Mouse (Mus musculus) yolk sac, embryonic 10.5 days (tissue): ENCODE results near the gene Smok2b.
"Not testable (repeated sequence)": the region's sequence is repeated elsewhere in the genome, so short reads cannot be mapped to it uniquely, and the experiment has no call there.

Experiments
- DNase-seq: peaks from one replicate; pipeline ENCODE4 v3.0.0-alpha.2; 2017; ENCODE audit warnings: low spot score

Smok2b gene

DNA sequence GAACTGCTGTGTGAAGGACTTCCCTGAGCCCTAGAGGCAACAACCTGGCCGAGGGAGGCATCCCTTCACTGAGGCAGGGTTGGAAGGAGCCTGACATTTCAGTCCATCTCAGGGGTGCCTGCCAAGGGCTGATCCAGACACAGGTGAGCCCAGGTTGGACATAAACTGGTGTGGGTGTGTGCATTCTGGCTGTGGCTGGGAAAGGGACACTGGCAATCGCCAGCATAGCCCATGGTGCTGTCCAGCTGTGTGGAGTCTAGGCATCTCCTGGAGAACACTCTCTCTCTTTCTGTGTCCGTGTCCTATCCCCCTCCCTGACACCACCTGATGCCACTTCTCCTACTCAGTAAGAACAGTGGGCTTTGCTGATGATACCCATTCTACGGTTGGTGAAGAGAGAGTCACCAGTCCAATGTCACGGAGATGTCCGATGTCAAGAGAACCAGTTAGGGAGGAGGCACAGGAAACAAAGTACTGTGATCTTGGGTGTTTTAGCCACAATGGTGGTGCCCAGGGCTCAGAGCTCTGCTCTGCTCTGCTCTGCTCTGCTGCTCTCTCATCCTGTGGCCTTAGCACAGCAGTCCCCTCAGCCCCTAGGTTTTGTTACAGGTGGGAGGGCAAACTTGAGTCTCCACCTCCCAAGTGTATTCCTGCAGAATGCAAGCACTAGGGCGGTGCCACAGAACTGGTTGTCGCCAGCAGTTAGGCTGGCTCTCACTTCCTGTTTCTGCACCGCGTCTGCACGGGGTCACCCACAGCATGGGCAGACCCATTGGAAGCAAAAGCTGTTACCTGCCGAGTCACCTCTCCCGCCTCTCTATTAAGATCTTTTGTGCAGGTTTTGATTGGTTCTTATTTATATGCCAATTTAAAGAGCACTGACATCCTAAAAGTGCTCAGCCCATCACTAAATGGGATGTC lies 11.0 kb downstream of the Smok2b start:
- not testable (repeated sequence) for DNase-seq

DNA sequence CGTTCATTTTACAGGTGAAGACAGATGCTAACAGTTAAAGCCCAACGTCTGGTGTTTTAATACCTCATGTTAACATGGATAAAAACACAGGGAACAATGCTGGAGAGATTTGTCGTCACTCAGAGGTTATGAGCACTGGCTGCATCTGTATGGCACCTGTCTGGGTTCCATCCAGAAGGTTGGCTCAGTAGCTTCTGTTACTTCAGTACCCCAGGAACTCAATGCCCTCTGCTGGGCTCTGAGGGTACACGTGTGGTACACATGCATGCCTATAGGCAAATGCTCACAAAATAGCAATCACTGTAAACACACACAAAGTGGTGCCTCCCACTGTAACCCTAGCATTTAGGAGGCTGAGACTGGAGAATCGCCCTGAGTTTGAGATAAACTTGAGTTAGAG lies 24.7 kb downstream of the Smok2b start:
- DNase-seq, result not testable (repeated sequence)
